Mouse (Mus musculus) CD8-positive naive resting alpha-beta T cell, adult 2 months (primary cell): ENCODE data around the gene Parn.
"Not testable (repeated sequence)": the region's sequence is repeated elsewhere in the genome, so short reads cannot be mapped to it uniquely, and the experiment has no call there.

Experiments
- DNase-seq, 2 experiments: peaks; one replicate each; pipeline ENCODE4 v3.0.0; 2022; ENCODE audit warnings: low read depth in 2 of 2, low spot score in 2 of 2

Parn gene

GRCm38 (mm10) chr16:13667878-13668343, at the start of gene Parn:
Parn (minus strand) TSS chr16:13668170.
- DNase-seq = peak; percentile 93 to 95

- DNase-seq = no peak
Observed at GRCm38 (mm10) chr16:13716821-13717553, 49.0 kb upstream of the Parn start.

GRCm38 (mm10) chr16:13714910-13715309, 46.9 kb upstream of the Parn start:
- DNase-seq = no peak

GRCm38 (mm10) chr16:13704676-13705075, 36.7 kb upstream of the Parn start:
- no peak for DNase-seq

GRCm38 (mm10) chr16:13702184-13702583, 34.2 kb upstream of the Parn start:
- no peak for DNase-seq

- peak in 1 of 2 experiments; percentile 0 for DNase-seq
Observed at GRCm38 (mm10) chr16:13698998-13699397, 31.0 kb upstream of the Parn start.

GRCm38 (mm10) chr16:13678601-13679319, 10.8 kb upstream of the Parn start:
- DNase-seq = no peak

GRCm38 (mm10) chr16:13674511-13674910, 6.5 kb upstream of the Parn start:
- no peak for DNase-seq

- no peak for DNase-seq
Observed at GRCm38 (mm10) chr16:13673114-13673513, 5.1 kb upstream of the Parn start.

- peak; percentile 63 to 68 for DNase-seq
Observed at GRCm38 (mm10) chr16:13672386-13672898, 4.5 kb upstream of the Parn start.

- peak; percentile 82 to 85 for DNase-seq
Observed at GRCm38 (mm10) chr16:13671685-13672385, 3.9 kb upstream of the Parn start, which contains the start of the genes Bfar and 3110001I22Rik. Bfar (plus strand) TSS chr16:13671858. 3110001I22Rik (plus strand) TSS chr16:13671929.

- DNase-seq = not testable (repeated sequence)
Observed at GRCm38 (mm10) chr16:13670896-13671295, 2.9 kb upstream of the Parn start.

- DNase-seq = no peak
Observed at GRCm38 (mm10) chr16:13669282-13669681, 1.3 kb upstream of the Parn start.

- DNase-seq = no peak
Observed at GRCm38 (mm10) chr16:13668402-13669108, 585 bp upstream of the Parn start.

GRCm38 (mm10) chr16:13660736-13661135, 7.2 kb downstream of the Parn start:
- DNase-seq = no peak

- no peak for DNase-seq
Observed at GRCm38 (mm10) chr16:13658886-13659285, 9.1 kb downstream of the Parn start.

GRCm38 (mm10) chr16:13645930-13646329, 22.0 kb downstream of the Parn start:
- DNase-seq = no peak

- no peak for DNase-seq
Observed at GRCm38 (mm10) chr16:13644474-13644873, 23.5 kb downstream of the Parn start.

GRCm38 (mm10) chr16:13640064-13640463, 27.9 kb downstream of the Parn start:
- DNase-seq = no peak

- no peak for DNase-seq
Observed at GRCm38 (mm10) chr16:13639508-13639907, 28.5 kb downstream of the Parn start.

GRCm38 (mm10) chr16:13638198-13638597, 29.8 kb downstream of the Parn start:
- not testable (repeated sequence) for DNase-seq
